Mouse (Mus musculus) embryonic fibroblast, embryonic 13.5 days (primary cell): ENCODE measurements around the gene Lamtor3.

Source experiments
- CTCF ChIP-seq: IDR thresholded peaks from 2 replicates; pipeline ENCODE4 v1.5.1; 2011; ENCODE audit warnings: mild to moderate bottlenecking, control low read depth, low read length, moderate library complexity, borderline replicate concordance; ENCODE audit not compliant: insufficient read depth
- POLR2A ChIP-seq: IDR thresholded peaks from 2 replicates; pipeline ENCODE4 v1.6.1; 2011; ENCODE audit warnings: low read depth, mild to moderate bottlenecking, control low read depth, low read length, moderate library complexity

- TF ChIP-seq POLR2A (no peak), CTCF (no peak)
These were observed 48.9 kb upstream of the Lamtor3 start for GRCm38 (mm10) chr3:137869395-137869794.
